Mouse (Mus musculus) midbrain, embryonic 14.5 days (tissue): ENCODE results near the gene Mgea5. TPM values are rescaled to one million over a fixed set of nuclear protein-coding genes. Genes with fewer than 3 reads are reported as not detected.

Source experiments
- ATAC-seq: fragments of 200-750 bp; cut with Nextera tagmentation; 2 replicates; pipeline ENCODE4 v1.8.0; 2017; ENCODE audit warnings: moderate number of reproducible peaks, moderate library complexity; ENCODE audit not compliant: low FRiP score, low TSS enrichment
- DNase-seq: peaks from one replicate; pipeline ENCODE4 v3.0.0-alpha.2; 2015
- H3K27ac ChIP-seq: fragments of 300-500 bp; sonication (generic); replicated peaks from 2 replicates; pipeline ENCODE4 v1.5.1; 2014; ENCODE audit warnings: mild to moderate bottlenecking, low read depth, low read length, moderate library complexity
- H3K27me3 ChIP-seq: fragments of 300-500 bp; sonication (generic); 2 replicates; pipeline ENCODE4 v1.6.1; 2014; ENCODE audit warnings: low read length, control low read depth, mixed read lengths; ENCODE audit not compliant: control insufficient read depth, insufficient read depth
- H3K36me3 ChIP-seq: fragments of 300-500 bp; sonication (generic); 2 replicates; pipeline ENCODE4 v1.6.1; 2014; ENCODE audit warnings: low read length, control low read depth; ENCODE audit not compliant: control insufficient read depth, insufficient read depth
- H3K4me1 ChIP-seq: fragments of 300-500 bp; sonication (generic); 2 replicates; pipeline ENCODE4 v1.6.1; 2014; ENCODE audit warnings: mild to moderate bottlenecking, antibody characterized with exemption, low read length, control low read depth; ENCODE audit not compliant: control insufficient read depth, insufficient read depth
- H3K4me2 ChIP-seq: fragments of 300-500 bp; sonication (generic); 2 replicates; pipeline ENCODE4 v1.6.1; 2014; ENCODE audit warnings: mild to moderate bottlenecking, low read length, moderate library complexity
- H3K4me3 ChIP-seq: fragments of 300-500 bp; sonication (generic); replicated peaks from 2 replicates; pipeline ENCODE4 v1.5.1; 2014; ENCODE audit warnings: low read depth, low read length
- H3K9ac ChIP-seq: fragments of 300-500 bp; sonication (generic); replicated peaks from 2 replicates; pipeline ENCODE4 v1.6.1; 2014; ENCODE audit warnings: mild to moderate bottlenecking, low read length, moderate library complexity
- H3K9me3 ChIP-seq: fragments of 300-500 bp; sonication (generic); 2 replicates; pipeline ENCODE4 v1.6.1; 2016; ENCODE audit warnings: low read length, control low read depth, mixed read lengths; ENCODE audit not compliant: control insufficient read depth
- WGBS: fragments of 180-500 bp; shearing (Covaris S2); extraction: QIAGEN DNeasy Blood & Tissue Kit; methylation state at CpG from one replicate; pipeline ENCODE4 v1.1.7; 2014; 5-methylcytosine and 5-hydroxymethylcytosine counted together
- polyA plus RNA-seq: library from polyadenylated mRNA; unstranded; fragments of >200 nt; fragmentation: Nextera tagmentation; extraction: Ambion mirVana; gene quantifications from 2 replicates; pipeline ENCODE4 v1.2.1, GENCODE M21; 2014

The Mgea5 gene
- polyA plus RNA-seq, 1 experiment from 2014 or later = 118 TPM

GRCm38 (mm10) chr19:45718286-45718685 is 65.4 kb downstream of the Mgea5 start:
- Histone ChIP-seq H3K9ac (no peak overlapping the region), H3K9me3 (no peaks in the 10 kb centered on the region), H3K27ac (peak overlapping the region; percentile 81), H3K4me1 (peaks cover 12% of the 10 kb centered on the region), H3K27me3 (peaks cover 39% of the 10 kb centered on the region), H3K4me3 (no peak overlapping the region; the same call in 1 of the 2 replicates), H3K4me2 (peak overlapping the region; percentile 55), H3K36me3 (no peaks in the 10 kb centered on the region)
- 51% methylated on average over 3 of the region's 3 CpGs for WGBS
- DNase-seq (no peak), ATAC-seq (no peak)

- ATAC-seq (peak; percentile 76; the same call in 1 of the 2 replicates), DNase-seq (peak; percentile 83)
- H3K27ac ChIP-seq = peak overlapping the region; percentile 81
- WGBS = under 1% methylated on average over 16 of the region's 16 CpGs
- no peaks in the 10 kb centered on the region for H3K9me3 ChIP-seq
- peaks cover 39% of the 10 kb centered on the region for H3K27me3 ChIP-seq
- H3K4me2 ChIP-seq = peak overlapping the region; percentile 55
- peak overlapping the region; percentile 51; the same call in 1 of the 2 replicates for H3K9ac ChIP-seq
- no peaks in the 10 kb centered on the region for H3K36me3 ChIP-seq
- peak overlapping the region; percentile 27 for H3K4me3 ChIP-seq
- peaks cover 12% of the 10 kb centered on the region for H3K4me1 ChIP-seq
Observed at GRCm38 (mm10) chr19:45717493-45718220, 66.0 kb downstream of the Mgea5 start.

- no peaks in the 10 kb centered on the region for H3K36me3 ChIP-seq
- H3K27me3 ChIP-seq = peaks cover 5% of the 10 kb centered on the region; the same call in 1 of the 2 replicates
- no peak overlapping the region for H3K27ac ChIP-seq
- no peak overlapping the region for H3K9ac ChIP-seq
- H3K4me2 ChIP-seq = no peak overlapping the region
- 61% methylated on average over 3 of the region's 3 CpGs for WGBS
- ATAC-seq (no peak), DNase-seq (no peak)
- no peaks in the 10 kb centered on the region for H3K4me1 ChIP-seq
- H3K9me3 ChIP-seq = no peaks in the 10 kb centered on the region
- H3K4me3 ChIP-seq = no peak overlapping the region
Observed at GRCm38 (mm10) chr19:45708704-45709103, 74.9 kb downstream of the Mgea5 start.

Other genes starting within 250 kb of the Mgea5 start
- gene Poll, start 223.3 kb downstream of the Mgea5 start, polyA plus RNA-seq = 11.9 and 14.2 TPM in 2 replicates
- 57.0 and 68.6 TPM in 2 replicates for gene Gm17018, start 223.2 kb downstream of the Mgea5 start, polyA plus RNA-seq
- gene Fbxw4, start 123.5 kb downstream of the Mgea5 start, polyA plus RNA-seq = 5.6 and 8.1 TPM in 2 replicates
- gene Fgf8, start 40.9 kb downstream of the Mgea5 start, polyA plus RNA-seq = 0.18 and 0.54 TPM in 2 replicates
- gene Npm3, start 34.2 kb downstream of the Mgea5 start, polyA plus RNA-seq = 7.6 and 26.4 TPM in 2 replicates
- gene Kcnip2, start 32.2 kb upstream of the Mgea5 start, polyA plus RNA-seq = 3.9 and 5.0 TPM in 2 replicates
- gene Armh3, start 214.7 kb upstream of the Mgea5 start, polyA plus RNA-seq = 18.6 and 21.8 TPM in 2 replicates
- gene Hps6, start 219.7 kb upstream of the Mgea5 start, polyA plus RNA-seq = 1.4 and 1.5 TPM in 2 replicates